Mouse (Mus musculus) hematopoietic stem cell, adult 5-6 weeks (primary cell): ENCODE data around the gene Lipc. TPM values are rescaled to one million over a fixed set of nuclear protein-coding genes. Genes with fewer than 3 reads are reported as not detected.

Experiments
- ATAC-seq, 2 experiments: fragments of 125-278 bp in 1 of 2; replicated peaks in 1 of 2; 2 replicates each; pipeline ENCODE4 v1.8.0; 2016 to 2017; ENCODE audit warnings: inconsistent platforms in 2 of 2, mild to moderate bottlenecking in 2 of 2, moderate number of reproducible peaks in 2 of 2, low read depth in 1 of 2, moderate TSS enrichment in 1 of 2; ENCODE audit not compliant: low FRiP score in 2 of 2, poor library complexity in 2 of 2, severe bottlenecking in 2 of 2, insufficient read depth in 1 of 2, low TSS enrichment in 1 of 2
- total RNA-seq: library from RNA; stranded (forward); fragments of 172-1452, 232-1000 nt; gene quantifications from 2 replicates; pipeline ENCODE4 v1.2.3, GENCODE M21; 2017

The Lipc gene
- total RNA-seq, 1 experiment from 2014 or later = 0.55 TPM

DNA sequence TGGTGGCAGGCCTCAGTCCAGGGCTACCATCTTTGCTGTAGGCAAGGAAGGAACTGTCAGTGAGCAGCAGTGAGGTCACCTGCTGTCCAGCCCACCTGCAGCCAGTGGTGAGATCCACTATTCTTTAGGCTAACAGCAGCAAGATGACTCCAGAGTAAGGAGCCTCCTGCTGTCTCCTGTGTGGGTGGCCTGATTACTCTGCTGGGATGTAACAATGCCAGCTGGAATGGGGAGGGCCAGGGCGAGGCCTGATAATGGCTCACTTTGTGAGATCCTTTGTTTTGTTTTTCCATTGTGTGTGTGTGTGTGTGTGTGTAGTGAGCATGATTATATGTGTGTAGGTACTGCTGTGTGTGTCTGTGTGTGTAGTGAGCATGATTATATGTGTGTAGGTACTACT is 134.6 kb downstream of the Lipc start:
- ATAC-seq = no peak

DNA sequence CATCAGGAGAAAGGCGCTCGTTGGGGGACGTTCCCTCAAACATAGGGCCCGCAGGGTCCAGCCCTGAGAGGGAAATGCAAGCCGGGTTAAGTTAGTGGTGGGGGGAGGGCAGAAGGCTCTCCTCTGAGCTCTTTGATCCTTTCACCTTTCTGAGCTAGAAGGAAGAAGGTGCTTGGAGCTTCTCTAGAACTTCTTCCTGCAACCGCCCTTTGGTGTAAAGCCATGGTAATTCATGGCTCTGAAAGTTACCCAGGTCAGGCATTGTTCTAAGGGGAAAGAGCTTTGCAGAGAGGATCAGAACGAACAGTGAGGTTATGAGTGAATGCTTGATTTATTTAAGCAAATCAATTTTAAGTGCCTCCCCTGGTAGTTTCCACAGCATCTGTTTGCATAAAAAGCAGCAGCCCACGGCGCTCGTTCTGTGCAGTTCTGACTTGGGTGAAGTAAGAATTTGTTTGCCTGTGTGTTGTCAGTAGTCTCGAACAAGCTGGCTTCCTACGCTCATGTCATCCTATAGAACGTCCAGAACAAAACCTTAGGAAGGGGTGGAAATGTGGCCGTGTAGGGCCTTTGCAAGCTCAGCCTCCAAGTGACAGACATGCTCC is 135.2 kb downstream of the Lipc start:
- no peak for ATAC-seq

DNA sequence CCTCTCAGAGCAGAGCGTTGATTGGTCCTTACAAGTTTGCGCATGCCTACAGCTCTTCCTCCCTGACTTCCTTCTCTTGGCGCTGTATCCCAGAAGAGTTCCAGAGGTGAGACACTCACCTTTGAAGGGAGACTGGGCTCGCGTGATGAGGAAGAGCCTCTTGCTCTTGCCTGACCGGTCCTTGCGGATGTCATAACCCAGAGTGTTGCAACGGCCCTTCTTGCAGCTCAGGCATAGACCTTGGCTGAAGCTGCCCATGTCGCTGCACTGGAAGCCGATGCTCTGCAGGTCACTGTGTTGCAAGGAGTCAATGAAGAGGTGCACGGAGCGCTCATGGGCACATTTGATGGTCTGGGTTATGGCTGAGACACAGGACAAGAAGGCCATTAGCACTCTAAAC is 139.5 kb downstream of the Lipc start:
- peak in 1 of 2 experiments; percentile 60; a peak in 1 of 4 replicates for ATAC-seq

DNA sequence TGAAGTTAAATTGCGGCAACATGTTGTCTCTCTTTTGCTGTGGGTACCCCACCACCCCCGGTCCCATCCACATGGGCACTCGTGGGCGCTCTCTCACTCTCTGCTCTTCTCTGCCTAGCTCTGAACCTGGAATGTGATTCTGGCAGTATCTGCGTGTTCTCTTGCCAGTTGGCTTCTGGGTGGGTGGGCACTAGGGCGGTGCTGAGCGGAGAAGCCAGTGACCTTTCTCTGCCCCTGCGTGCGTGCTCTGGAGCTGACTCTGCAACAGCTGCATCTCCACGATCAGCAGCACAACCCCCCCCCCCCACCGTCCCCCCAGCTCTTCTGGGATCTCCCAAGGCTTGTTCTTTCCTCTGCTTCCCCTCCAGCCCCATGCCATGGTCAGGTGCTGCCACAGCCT is 144.3 kb downstream of the Lipc start:
- ATAC-seq = no peak

DNA sequence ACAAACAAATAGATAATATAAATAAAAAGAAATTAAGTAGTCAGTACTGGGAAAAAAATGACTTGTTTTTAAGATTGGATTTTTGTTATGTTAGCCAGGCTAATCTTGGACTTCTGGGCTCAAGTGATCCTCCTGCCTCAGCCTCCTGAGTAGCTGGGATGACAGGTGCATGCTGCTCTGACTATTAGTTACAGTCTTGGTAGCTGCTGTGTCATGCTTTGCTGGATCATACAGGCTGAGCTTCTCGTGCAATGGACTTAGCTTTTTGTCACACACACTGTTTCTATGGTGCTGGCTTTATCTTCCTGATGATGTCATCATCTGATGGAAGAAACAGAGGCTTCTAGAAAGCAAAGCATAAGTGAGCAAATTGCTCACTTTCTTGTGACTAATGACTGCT is 146.0 kb downstream of the Lipc start:
- ATAC-seq = peak; percentile 68 to 100

DNA sequence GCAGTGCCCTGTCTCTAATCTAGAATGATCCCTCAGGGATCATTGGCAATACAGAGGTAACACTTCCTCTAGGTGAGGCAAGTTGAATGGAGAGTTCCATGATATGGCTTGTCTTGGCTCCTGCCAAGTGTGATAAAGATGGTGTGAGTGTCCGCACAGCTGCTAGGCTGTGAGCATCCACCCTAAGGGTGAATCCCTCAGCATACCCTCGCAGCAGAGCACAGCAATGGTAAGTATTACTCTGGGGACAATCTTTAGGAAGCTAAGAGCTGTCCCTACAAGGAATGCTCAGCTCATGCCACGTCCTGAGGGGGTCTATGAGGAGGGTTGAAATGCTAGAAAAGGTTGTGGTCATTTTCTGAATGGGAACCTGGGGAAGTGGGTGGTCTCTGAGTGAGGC is 149.2 kb downstream of the Lipc start:
- ATAC-seq = no peak

DNA sequence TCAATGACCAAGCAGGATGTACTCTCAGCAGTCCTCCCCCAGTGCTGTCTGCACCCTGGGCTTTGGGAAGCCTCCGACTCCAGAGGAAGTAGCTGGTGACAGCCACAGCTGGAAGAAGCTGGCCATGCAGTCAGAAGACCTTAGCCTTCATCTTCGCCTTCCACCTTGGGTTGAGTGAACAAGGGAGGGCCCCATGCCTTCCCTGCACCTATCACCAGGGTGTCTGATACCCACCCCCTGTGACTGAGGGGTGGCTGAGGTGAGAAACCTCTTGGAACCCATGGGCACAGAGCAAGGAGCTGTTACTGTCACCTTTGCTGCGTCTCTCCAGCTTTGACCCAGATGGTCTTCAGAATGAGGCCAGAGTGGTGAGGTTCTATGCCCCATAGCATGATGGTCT is 150.3 kb downstream of the Lipc start:
- no peak for ATAC-seq

DNA sequence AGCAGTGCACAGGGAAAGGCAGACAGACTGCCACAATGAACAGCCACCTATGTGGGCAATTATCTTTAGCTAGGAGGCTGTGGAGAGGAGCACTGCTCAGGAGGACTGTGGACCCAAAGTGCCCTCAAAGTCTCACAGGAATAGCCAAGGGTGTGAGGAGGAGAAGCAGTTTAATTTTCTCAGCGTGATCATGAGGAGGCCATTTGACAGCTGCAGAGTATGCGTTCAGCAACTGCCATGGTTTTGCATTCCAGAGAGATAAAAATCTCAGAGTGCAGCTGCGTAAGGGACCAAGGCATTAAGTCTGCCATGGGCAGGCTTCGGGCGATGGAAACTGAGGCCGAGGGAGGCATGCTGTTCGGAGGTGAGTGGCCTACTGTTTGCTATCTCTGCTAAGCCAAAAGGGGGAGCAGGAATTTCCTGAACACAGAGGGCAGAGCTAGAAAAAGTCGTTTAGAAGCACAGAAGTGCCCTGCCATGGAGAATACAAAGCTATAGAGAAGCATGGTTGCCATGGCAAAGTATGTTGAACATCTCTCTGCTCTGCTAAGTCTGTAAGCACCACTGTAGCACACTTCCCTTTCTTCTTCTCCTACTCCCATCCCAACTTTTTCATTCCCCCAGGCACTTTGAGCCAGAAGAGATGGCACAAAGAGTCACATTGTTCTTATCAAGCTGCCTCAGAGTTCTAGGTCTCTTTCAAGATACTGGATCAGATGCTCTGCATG is 151.3 kb downstream of the Lipc start:
- no peak for ATAC-seq

DNA sequence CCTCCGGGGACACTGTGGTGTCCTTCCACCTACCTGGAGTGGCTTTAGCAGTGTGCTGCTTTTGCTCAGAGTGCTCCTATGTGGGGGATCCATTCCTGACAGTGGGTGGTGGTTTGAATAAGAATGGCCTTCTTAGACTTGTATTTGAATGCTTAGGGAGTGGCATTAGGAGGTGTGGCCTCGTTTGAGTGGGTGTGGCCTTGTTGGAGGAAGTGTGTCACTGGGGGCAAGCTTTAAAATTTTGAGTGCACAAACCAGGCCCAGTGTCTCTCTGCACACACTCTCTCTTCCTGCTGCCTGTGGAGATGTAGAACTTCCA is 156.6 kb downstream of the Lipc start:
- no peak for ATAC-seq

DNA sequence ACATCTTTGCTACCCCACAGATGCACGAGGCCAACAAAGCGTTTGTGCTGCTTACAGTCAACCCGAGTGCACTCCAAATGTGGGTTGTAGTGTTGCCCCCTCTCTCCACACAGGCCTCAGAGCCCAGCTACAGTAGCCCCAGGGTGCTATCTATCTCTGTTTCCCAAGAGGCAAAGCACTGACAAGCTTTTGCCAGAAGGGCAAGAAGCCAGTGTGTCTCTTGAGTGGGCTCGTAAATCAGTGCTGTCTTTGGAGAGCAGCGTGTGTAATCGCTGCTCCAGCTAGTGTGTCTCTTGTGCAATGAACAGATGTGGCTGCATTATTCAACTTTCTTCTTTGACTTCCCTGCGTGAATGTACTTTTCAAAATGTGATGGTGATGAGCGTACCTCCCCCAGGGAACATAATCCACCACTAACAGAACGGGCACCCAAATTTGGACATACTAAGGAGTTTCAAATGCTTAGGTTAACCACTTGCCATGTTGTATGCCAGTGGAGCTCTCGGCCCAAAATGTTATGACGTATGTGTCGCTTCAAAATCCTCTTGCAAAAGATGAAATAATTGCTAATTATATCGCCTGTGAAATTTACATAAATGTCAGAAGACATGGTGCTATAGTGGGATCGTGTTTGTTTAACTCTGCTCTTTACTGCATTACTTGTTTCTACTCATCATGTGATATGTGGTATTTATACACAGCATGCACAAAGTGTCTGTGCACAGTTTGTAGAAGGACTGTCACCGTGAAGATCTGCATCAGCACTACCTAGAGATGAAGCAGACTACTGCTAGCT is 157.2 kb downstream of the Lipc start:
- ATAC-seq = no peak

DNA sequence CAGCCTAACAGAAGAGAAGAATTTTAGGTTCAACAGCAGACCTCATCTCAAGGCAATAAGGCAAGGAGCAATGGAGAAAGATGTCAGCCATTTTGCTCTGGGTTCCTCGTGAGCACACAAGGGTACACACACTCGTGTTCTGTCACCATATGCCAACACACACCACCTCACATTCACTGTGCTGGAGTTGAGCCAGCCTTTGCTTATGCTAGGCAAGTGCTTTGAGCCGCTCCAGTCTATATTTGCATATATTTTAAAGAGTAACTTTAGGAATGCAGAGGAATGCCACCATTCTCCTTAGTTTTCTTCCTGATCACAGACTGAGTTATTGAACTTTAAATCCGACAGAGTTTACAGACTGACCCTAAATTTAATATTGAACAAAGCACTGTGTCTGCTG is 161.4 kb downstream of the Lipc start:
- ATAC-seq = no peak

DNA sequence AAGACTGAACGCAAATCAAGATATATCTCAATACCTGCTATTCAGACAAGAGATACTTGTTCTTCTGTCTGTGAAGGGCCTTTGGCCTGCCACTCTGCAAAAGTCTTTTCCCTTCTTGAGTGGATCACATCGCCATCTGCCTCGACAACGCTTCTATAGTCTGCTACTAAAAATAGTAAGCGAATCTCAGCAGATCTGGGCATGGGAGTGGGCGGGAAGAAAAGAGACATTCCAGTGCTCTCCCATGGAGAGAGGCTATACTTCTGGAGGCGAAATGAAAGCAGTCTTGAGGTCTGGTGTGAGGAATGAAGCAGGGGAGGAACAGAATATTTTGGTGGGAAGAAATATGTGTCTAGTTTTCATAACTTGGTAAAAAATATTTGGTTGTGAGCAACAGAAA is 163.3 kb downstream of the Lipc start:
- no peak for ATAC-seq

DNA sequence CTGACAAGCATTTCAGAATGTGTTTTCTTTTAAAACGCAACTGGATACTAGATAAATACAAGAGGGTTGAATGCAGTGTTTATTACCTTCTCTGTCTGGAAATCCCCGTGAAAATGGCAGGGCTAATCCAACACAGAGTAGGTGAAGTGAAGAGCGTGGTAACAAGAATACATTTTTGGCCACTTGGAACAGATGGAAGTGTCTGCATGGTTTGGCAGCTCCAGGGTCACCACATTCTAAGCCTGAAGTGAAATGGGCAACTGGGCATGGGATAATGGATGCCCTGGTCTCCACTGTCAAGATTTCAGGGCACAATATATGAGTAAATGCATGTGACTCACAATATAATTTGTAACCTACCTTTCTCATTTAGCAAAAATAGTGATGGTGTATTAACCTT is 169.8 kb downstream of the Lipc start:
- ATAC-seq = no peak

DNA sequence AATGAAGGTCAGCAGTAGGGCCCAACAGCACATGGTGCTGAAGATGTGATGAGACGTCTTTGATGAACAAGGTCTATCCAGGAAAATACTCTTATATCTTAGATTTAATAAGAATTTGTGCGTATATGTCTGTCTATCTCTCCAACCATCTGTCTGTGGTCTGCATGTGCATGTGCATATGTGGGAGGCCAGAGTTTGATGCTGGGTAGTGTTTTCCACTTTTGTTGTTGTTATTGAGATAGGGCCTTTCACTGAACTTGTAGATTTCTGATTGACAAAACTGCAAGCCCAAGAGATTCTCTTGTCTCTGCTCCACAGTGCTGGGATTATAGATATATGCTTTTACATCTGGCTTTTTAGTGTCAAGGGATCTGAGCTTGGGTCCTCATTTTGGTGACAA is 176.5 kb downstream of the Lipc start:
- ATAC-seq = no peak

DNA sequence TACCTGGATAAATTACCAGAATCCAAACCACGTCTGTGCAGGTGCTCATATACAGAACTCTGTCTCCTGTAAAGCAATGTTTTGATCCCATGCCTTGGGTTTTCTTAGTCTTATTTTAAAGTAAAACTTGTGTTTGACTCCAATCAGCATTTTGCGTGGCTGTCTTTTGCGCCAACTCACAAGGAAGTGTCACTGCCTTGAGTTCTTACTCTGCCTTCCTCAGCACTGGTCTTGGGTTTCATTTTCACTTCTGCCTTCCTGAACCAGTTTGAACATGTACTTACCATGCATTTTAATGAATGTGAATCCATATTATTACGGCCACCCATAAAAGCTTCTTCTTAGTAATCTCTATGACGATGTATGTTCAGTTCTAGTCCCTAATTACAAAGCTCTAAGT is 191.1 kb downstream of the Lipc start:
- ATAC-seq = peak; percentile 77 to 79

DNA sequence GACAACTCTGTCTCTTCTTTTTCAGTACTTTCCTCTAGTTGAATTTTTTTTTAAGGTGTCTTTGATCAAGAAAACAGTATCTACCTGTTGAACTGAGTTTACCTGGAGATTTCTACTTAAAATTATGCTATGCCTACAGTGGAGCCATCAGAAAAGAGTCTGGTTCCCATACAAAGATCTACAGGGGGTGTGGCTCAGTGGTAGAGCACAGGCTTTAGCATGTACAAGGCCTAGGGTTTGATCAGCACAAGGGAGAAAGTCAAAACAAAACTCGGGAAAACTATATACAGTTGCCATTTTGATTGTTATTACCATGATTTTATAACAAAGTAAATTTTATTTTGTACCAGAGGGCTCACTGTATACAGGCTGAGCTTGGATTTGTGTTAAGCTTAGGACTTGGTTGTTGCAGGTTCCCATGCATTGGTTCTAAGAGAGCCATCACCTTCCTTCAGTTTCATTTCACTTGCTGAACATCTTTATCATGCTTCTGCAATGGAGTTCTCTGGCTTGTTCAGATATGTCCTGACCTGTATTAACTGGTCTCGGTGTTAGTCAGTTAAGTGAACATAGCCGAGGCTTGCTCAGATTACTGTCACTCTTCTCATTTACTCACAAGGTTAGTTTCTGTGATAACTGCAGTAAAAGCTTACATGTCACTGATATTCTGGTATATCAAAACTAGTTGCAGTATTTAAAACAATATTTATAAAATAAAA is 200.4 kb downstream of the Lipc start:
- ATAC-seq = no peak
